Mouse (Mus musculus) stomach, embryonic 16.5 days (tissue): ENCODE measurements around the gene Styk1. TPM values are rescaled to one million over a fixed set of nuclear protein-coding genes. Genes with fewer than 3 reads are reported as not detected.

Experiments
- ATAC-seq: fragments of 200-750 bp; cut with Nextera tagmentation; 2 replicates; pipeline ENCODE4 v1.8.0; 2017; ENCODE audit warnings: moderate number of reproducible peaks, moderate TSS enrichment; ENCODE audit not compliant: insufficient read depth, low FRiP score
- H3K27ac ChIP-seq: fragments of 300-500 bp; sonication (generic); 2 replicates; pipeline ENCODE4 v1.5.1; 2014; ENCODE audit warnings: low read length
- H3K27me3 ChIP-seq: fragments of 300-500 bp; sonication (generic); 2 replicates; pipeline ENCODE4 v1.6.1; 2014; ENCODE audit warnings: low read length, control low read depth, mixed read lengths; ENCODE audit not compliant: control insufficient read depth, insufficient read depth
- H3K36me3 ChIP-seq: fragments of 300-500 bp; sonication (generic); 2 replicates; pipeline ENCODE4 v1.6.1; 2014; ENCODE audit warnings: low read length; ENCODE audit not compliant: control insufficient read depth, insufficient read depth
- H3K4me1 ChIP-seq: fragments of 300-500 bp; sonication (generic); 2 replicates; pipeline ENCODE4 v1.6.1; 2014; ENCODE audit warnings: low read length, control low read depth, mixed read lengths; ENCODE audit not compliant: control insufficient read depth, insufficient read depth
- H3K4me2 ChIP-seq: fragments of 300-500 bp; sonication (generic); 2 replicates; pipeline ENCODE4 v1.6.1; 2014; ENCODE audit warnings: low read depth, low read length, mixed read lengths
- H3K4me3 ChIP-seq: fragments of 300-500 bp; sonication (generic); replicated peaks from 2 replicates; pipeline ENCODE4 v1.5.1; 2014; ENCODE audit warnings: mild to moderate bottlenecking, low read length
- H3K9ac ChIP-seq: fragments of 300-500 bp; sonication (generic); 2 replicates; pipeline ENCODE4 v1.6.1; 2014; ENCODE audit warnings: low read length
- H3K9me3 ChIP-seq: fragments of 300-500 bp; sonication (generic); replicated peaks from 2 replicates; pipeline ENCODE4 v1.6.1; 2016; ENCODE audit warnings: low read length, control low read depth; ENCODE audit not compliant: control insufficient read depth
- WGBS: fragments of 180-500 bp; shearing (Covaris S2); extraction: QIAGEN DNeasy Blood & Tissue Kit; methylation state at CpG from one replicate; pipeline ENCODE4 v1.1.7; 2014; 5-methylcytosine and 5-hydroxymethylcytosine counted together
- polyA plus RNA-seq: library from polyadenylated mRNA; unstranded; fragments of >200 nt; fragmentation: Nextera tagmentation; extraction: Ambion mirVana; gene quantifications from 2 replicates; pipeline ENCODE4 v1.2.1, GENCODE M21; 2015

Styk1 gene
- polyA plus RNA-seq, 1 experiment from 2014 or later = 12.1 TPM

GRCm38 (mm10) chr6:131272311-131272710 lies 81.1 kb downstream of the Styk1 start:
- Histone ChIP-seq H3K9me3 (no peaks in the 10 kb centered on the region), H3K9ac (no peak overlapping the region), H3K4me2 (no peak overlapping the region), H3K4me1 (no peaks in the 10 kb centered on the region), H3K36me3 (no peaks in the 10 kb centered on the region), H3K4me3 (no peak overlapping the region), H3K27me3 (no peaks in the 10 kb centered on the region), H3K27ac (no peak overlapping the region)
- WGBS = 88% methylated on average over 1 of the region's 1 CpGs
- no peak for ATAC-seq

- Histone ChIP-seq H3K27ac (no peak overlapping the region), H3K9me3 (no peaks in the 10 kb centered on the region), H3K4me1 (no peaks in the 10 kb centered on the region), H3K36me3 (no peaks in the 10 kb centered on the region), H3K27me3 (no peaks in the 10 kb centered on the region), H3K9ac (no peak overlapping the region), H3K4me2 (no peak overlapping the region), H3K4me3 (no peak overlapping the region)
- 45% methylated on average over 1 of the region's 1 CpGs for whole genome bisulfite sequencing
- no peak for ATAC-seq
Measured at GRCm38 (mm10) chr6:131270312-131270711, 83.1 kb downstream of the Styk1 start.

DNA sequence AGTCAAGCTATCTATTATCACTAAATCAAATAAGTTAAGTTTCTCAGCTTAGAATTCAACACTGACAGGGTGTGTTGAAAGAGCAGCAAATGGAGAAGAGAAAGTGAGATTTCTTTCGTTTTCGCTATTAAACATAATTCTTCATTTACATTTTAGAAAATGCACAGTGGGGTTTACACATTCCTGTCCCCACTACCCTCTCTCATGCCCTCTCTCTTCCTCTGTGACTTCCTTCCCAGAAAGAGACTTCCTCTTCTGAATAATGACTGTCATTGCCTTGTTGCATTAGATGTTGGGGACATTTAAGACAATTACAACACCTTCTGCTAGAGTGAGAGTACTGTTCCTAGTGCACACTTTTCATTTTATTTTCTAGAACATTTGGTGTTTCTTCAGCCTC lies 83.8 kb downstream of the Styk1 start:
- no peaks in the 10 kb centered on the region for H3K9me3 ChIP-seq
- no peak overlapping the region for H3K27ac ChIP-seq
- no peak overlapping the region for H3K9ac ChIP-seq
- no peak for ATAC-seq
- H3K36me3 ChIP-seq = no peaks in the 10 kb centered on the region
- H3K4me1 ChIP-seq = no peaks in the 10 kb centered on the region
- H3K4me3 ChIP-seq = no peak overlapping the region
- no peaks in the 10 kb centered on the region for H3K27me3 ChIP-seq
- 92% methylated on average over 2 of the region's 2 CpGs for WGBS
- H3K4me2 ChIP-seq = no peak overlapping the region

- Histone ChIP-seq H3K4me1 (no peaks in the 10 kb centered on the region), H3K36me3 (no peaks in the 10 kb centered on the region), H3K9me3 (no peaks in the 10 kb centered on the region), H3K27me3 (no peaks in the 10 kb centered on the region), H3K27ac (no peak overlapping the region), H3K4me3 (no peak overlapping the region), H3K9ac (no peak overlapping the region), H3K4me2 (no peak overlapping the region)
- no peak for ATAC-seq
- WGBS = 87% methylated on average over 5 of the region's 5 CpGs
Measured at GRCm38 (mm10) chr6:131264175-131264574, 89.2 kb downstream of the Styk1 start.

- no peak overlapping the region for H3K4me3 ChIP-seq
- no peak overlapping the region for H3K4me2 ChIP-seq
- H3K27me3 ChIP-seq = no peaks in the 10 kb centered on the region
- H3K4me1 ChIP-seq = no peaks in the 10 kb centered on the region
- no peak overlapping the region for H3K9ac ChIP-seq
- no peaks in the 10 kb centered on the region for H3K36me3 ChIP-seq
- H3K27ac ChIP-seq = no peak overlapping the region
- H3K9me3 ChIP-seq = no peaks in the 10 kb centered on the region
- ATAC-seq = no peak
- 55% methylated on average over 3 of the region's 3 CpGs for WGBS
Measured at GRCm38 (mm10) chr6:131262778-131263177, 90.6 kb downstream of the Styk1 start.

GRCm38 (mm10) chr6:131262009-131262408 lies 91.4 kb downstream of the Styk1 start:
- Histone ChIP-seq H3K9me3 (no peaks in the 10 kb centered on the region), H3K4me1 (no peaks in the 10 kb centered on the region), H3K27me3 (no peaks in the 10 kb centered on the region), H3K36me3 (no peaks in the 10 kb centered on the region), H3K9ac (no peak overlapping the region), H3K27ac (no peak overlapping the region), H3K4me2 (no peak overlapping the region), H3K4me3 (no peak overlapping the region)
- ATAC-seq = no peak
- WGBS = 84% methylated on average over 3 of the region's 3 CpGs

Other genes starting within 250 kb of the Styk1 start
- 1.1 and 1.8 TPM in 2 replicates for gene Klra2, start 106.2 kb downstream of the Styk1 start, polyA plus RNA-seq
- 42.4 and 51.3 TPM in 2 replicates for gene Magohb, start 60.4 kb downstream of the Styk1 start, polyA plus RNA-seq
- 32.7 and 39.8 TPM in 2 replicates for gene Ybx3, start 34.9 kb upstream of the Styk1 start, polyA plus RNA-seq
- not detected in 2 replicates for gene 5430401F13Rik, start 132.8 kb upstream of the Styk1 start, polyA plus RNA-seq
- gene Gm6619, start 132.8 kb upstream of the Styk1 start, polyA plus RNA-seq = not detected in 2 replicates